In the genomic region with DNA sequence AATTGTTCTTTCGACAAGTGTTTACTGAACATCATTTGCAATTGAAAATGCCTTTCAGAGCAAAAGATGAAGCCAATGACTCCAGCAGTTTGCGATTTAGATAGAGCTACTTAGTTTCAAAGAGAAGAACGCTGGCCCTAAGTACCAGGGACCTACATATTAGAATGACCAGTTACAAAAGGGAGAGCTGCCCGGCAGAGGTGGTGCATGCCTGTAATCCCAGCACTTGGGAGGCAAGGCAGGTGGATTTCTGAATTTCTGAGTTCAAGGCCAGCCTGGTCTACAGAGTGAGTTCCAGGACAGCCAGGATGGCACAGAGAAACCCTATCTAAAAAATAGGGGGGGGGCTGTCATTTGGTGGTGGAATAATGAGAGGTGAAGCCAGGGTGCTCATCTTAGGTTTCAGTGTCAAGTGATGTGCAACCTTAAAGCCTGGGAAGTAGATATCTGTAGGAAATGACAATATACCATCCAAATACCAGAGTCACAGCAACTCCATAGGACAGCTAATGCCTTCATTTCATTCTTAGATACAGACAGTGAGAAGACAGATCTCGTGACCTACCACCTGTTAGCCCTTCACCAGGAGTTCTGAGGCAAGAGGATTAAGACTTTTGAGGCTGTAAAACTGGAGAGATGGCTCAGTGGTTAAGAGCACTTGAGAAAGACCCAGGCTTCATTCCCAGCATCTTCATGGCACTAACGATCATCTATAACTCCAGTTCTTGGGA, we compare ENCODE assay signal across 9 mouse cellular contexts. TPM values are rescaled to one million over a fixed set of nuclear protein-coding genes. Genes with fewer than 3 reads are reported as not detected.
DNase-seq lines count a peak whose midpoint lies in the region; ATAC-seq and TF ChIP-seq lines count a peak whose summit lies in the region.
"Had no signal": no experiment of that assay in that cellular context is flagged by ENCODE, and none has a peak within 500 bp of the region (broad histone marks: within the 10 kb centered on the region; RNA-seq: fewer than 3 reads in every experiment).

No protein-coding gene starts in this region.

- 40% methylated on average over 6 of the region's 6 CpGs for WGBS in forebrain, embryonic 14.5 days
- WGBS in limb, embryonic 13.5 days = 49% methylated on average over 6 of the region's 6 CpGs
- 51% methylated on average over 6 of the region's 6 CpGs for WGBS in neural tube, embryonic 15.5 days
- whole genome bisulfite sequencing in lung, postnatal 0 days = 50% methylated on average over 6 of the region's 6 CpGs

- peak overlapping the region; percentile 76 for H3K4me2 ChIP-seq in forebrain, embryonic 14.5 days (ENCODE audit: low read length)
- H3K4me2 ChIP-seq in limb, embryonic 13.5 days (replicated peaks) = peak overlapping the region; percentile 90
- peak overlapping the region; percentile 88 for H3K4me2 ChIP-seq in neural tube, embryonic 15.5 days
- H3K4me2 ChIP-seq in lung, postnatal 0 days (replicated peaks; ENCODE audit: low read depth, low read length) = no peak overlapping the region

- peak overlapping the region; percentile 93 for H3K27ac ChIP-seq in layer of hippocampus, adult 2 months
- H3K27ac ChIP-seq in forebrain, embryonic 14.5 days (ENCODE audit: low read depth, low read length) = peak overlapping the region; percentile 92; the same call in 1 of the 2 replicates
- no peak overlapping the region for H3K27ac ChIP-seq in limb, embryonic 13.5 days
- peak overlapping the region; percentile 95 for H3K27ac ChIP-seq in neural tube, embryonic 15.5 days (replicated peaks)
- no peak overlapping the region for H3K27ac ChIP-seq in lung, postnatal 0 days (ENCODE audit: low read length)

- H3K9me3 ChIP-seq in forebrain, embryonic 14.5 days (replicated peaks; ENCODE audit: control insufficient read depth, low read length) = no peaks in the 10 kb centered on the region
- H3K9me3 ChIP-seq in limb, embryonic 13.5 days = no peaks in the 10 kb centered on the region
- no peaks in the 10 kb centered on the region for H3K9me3 ChIP-seq in neural tube, embryonic 15.5 days (replicated peaks)
- H3K9me3 ChIP-seq in lung, postnatal 0 days (ENCODE audit: low read length) = no peaks in the 10 kb centered on the region

- ATAC-seq in forebrain, embryonic 14.5 days = no peak
- no peak for ATAC-seq in limb, embryonic 13.5 days (ENCODE audit: low FRiP score, low read depth)
- ATAC-seq in neural tube, embryonic 15.5 days (ENCODE audit: low FRiP score) = no peak
- ATAC-seq in lung, postnatal 0 days = no peak

- TF ChIP-seq EP300 in lung, postnatal 0 days (IDR thresholded peaks at IDR 0.05) = no peak

- TF ChIP-seq CTCF in layer of hippocampus, adult 2 months (conservative IDR thresholded peaks at IDR 0.05) = no peak
- TF ChIP-seq CTCF in lung, postnatal 0 days (IDR thresholded peaks at IDR 0.05) = no peak

- H3K36me3 ChIP-seq in forebrain, embryonic 14.5 days (ENCODE audit: control insufficient read depth, insufficient read depth, low read length) = no peaks in the 10 kb centered on the region
- no peaks in the 10 kb centered on the region for H3K36me3 ChIP-seq in limb, embryonic 13.5 days
- H3K36me3 ChIP-seq in neural tube, embryonic 15.5 days = no peaks in the 10 kb centered on the region
- no peaks in the 10 kb centered on the region for H3K36me3 ChIP-seq in lung, postnatal 0 days (ENCODE audit: insufficient read depth, low read length)

- DNase-seq in layer of hippocampus, adult 2 months (ENCODE audit: low spot score in 2 of 2) = no peak
- DNase-seq in layer of hippocampus, adult 9-11 months = no peak
- no peak for DNase-seq in forebrain, embryonic 14.5 days (ENCODE audit: low spot score)
- DNase-seq in thymus, postnatal 0 days (ENCODE audit: low spot score) = no peak
- DNase-seq in lung, postnatal 0 days (ENCODE audit: low spot score) = no peak
- DNase-seq in cerebellum, postnatal 25 days = no peak
- DNase-seq: heart, adult 18-20 months had no signal

- H3K27me3 ChIP-seq in forebrain, embryonic 14.5 days (replicated peaks; ENCODE audit: control insufficient read depth, insufficient read depth, low read length) = no peaks in the 10 kb centered on the region
- no peaks in the 10 kb centered on the region for H3K27me3 ChIP-seq in limb, embryonic 13.5 days
- H3K27me3 ChIP-seq in neural tube, embryonic 15.5 days (replicated peaks) = no peaks in the 10 kb centered on the region
- H3K27me3 ChIP-seq in lung, postnatal 0 days (replicated peaks; ENCODE audit: insufficient read depth, low read length) = no peaks in the 10 kb centered on the region

- peak overlapping the region; percentile 66 for H3K9ac ChIP-seq in forebrain, embryonic 14.5 days (ENCODE audit: low read length)
- H3K9ac ChIP-seq in limb, embryonic 13.5 days = no peak overlapping the region; the same call in 1 of the 2 replicates
- H3K9ac ChIP-seq in neural tube, embryonic 15.5 days (replicated peaks) = peak overlapping the region; percentile 95; the same call in 1 of the 2 replicates
- no peak overlapping the region for H3K9ac ChIP-seq in lung, postnatal 0 days (replicated peaks; ENCODE audit: low read depth)

- peaks cover 16% of the 10 kb centered on the region for H3K4me1 ChIP-seq in forebrain, embryonic 14.5 days (ENCODE audit: control insufficient read depth, insufficient read depth, low read length)
- H3K4me1 ChIP-seq in limb, embryonic 13.5 days = peaks cover 26% of the 10 kb centered on the region
- H3K4me1 ChIP-seq in neural tube, embryonic 15.5 days = peaks cover 36% of the 10 kb centered on the region
- no peaks in the 10 kb centered on the region for H3K4me1 ChIP-seq in lung, postnatal 0 days (ENCODE audit: insufficient read depth, low read depth, low read length)

- peak overlapping the region; percentile 93; the same call in 1 of the 2 replicates for H3K4me3 ChIP-seq in layer of hippocampus, adult 2 months
- peak overlapping the region; percentile 99 for H3K4me3 ChIP-seq in forebrain, embryonic 14.5 days (ENCODE audit: low read depth, low read length)
- H3K4me3 ChIP-seq in limb, embryonic 13.5 days = peak overlapping the region; percentile 99
- H3K4me3 ChIP-seq in neural tube, embryonic 15.5 days (replicated peaks) = peak overlapping the region; percentile 84
- H3K4me3 ChIP-seq in lung, postnatal 0 days (ENCODE audit: low read depth, low read length) = no peak overlapping the region

RNA-seq across cellular contexts. Expression of gene Grb2, which starts 1.6 kb away (rescaled TPM):
- 100 to 1,000 TPM; 182 to 198 TPM for total RNA-seq in layer of hippocampus, adult 2 months (2021)
- 108 and 113 TPM in 2 replicates for polyA plus RNA-seq in forebrain, embryonic 14.5 days (2014; fragmentation: Nextera tagmentation; extraction: Ambion mirVana)
- polyA plus RNA-seq in limb, embryonic 13.5 days (2015; fragmentation: Nextera tagmentation; extraction: Ambion mirVana) = 96.5 and 102 TPM in 2 replicates
- 192 and 194 TPM in 2 replicates for polyA plus RNA-seq in neural tube, embryonic 15.5 days (2015; fragmentation: Nextera tagmentation; extraction: Ambion mirVana)
- 143 and 144 TPM in 2 replicates for polyA plus RNA-seq in thymus, postnatal 0 days (2015; fragmentation: Nextera tagmentation; extraction: Ambion mirVana)
- polyA plus RNA-seq in lung, postnatal 0 days (2015; fragmentation: Nextera tagmentation; extraction: Ambion mirVana) = 62.8 and 75.9 TPM in 2 replicates

RNA-seq across cellular contexts. Expression of gene Tmem94, which starts 55.2 kb away (rescaled TPM):
- 10 to 100 TPM; 47.4 to 58.2 TPM for total RNA-seq in layer of hippocampus, adult 2 months (2021)
- 12.4 and 19.6 TPM in 2 replicates for polyA plus RNA-seq in forebrain, embryonic 14.5 days (2014; fragmentation: Nextera tagmentation; extraction: Ambion mirVana)
- polyA plus RNA-seq in limb, embryonic 13.5 days (2015; fragmentation: Nextera tagmentation; extraction: Ambion mirVana) = 22.7 and 31.9 TPM in 2 replicates
- polyA plus RNA-seq in neural tube, embryonic 15.5 days (2015; fragmentation: Nextera tagmentation; extraction: Ambion mirVana) = 20.3 and 21.2 TPM in 2 replicates
- 8.3 and 9.5 TPM in 2 replicates for polyA plus RNA-seq in thymus, postnatal 0 days (2015; fragmentation: Nextera tagmentation; extraction: Ambion mirVana)
- 17.0 and 19.4 TPM in 2 replicates for polyA plus RNA-seq in lung, postnatal 0 days (2015; fragmentation: Nextera tagmentation; extraction: Ambion mirVana)

Comparison
In these comparisons a context has a peak if more than half of its experiments do, and no peak if none do; other contexts are left out.
1. H3K27ac ChIP-seq: peak in layer of hippocampus, adult 2 months (single experiment), forebrain, embryonic 14.5 days (single experiment) and neural tube, embryonic 15.5 days (single experiment); none in limb, embryonic 13.5 days (single experiment) and lung, postnatal 0 days (single experiment).
2. H3K9ac ChIP-seq: peak in forebrain, embryonic 14.5 days (single experiment) and neural tube, embryonic 15.5 days (single experiment); none in limb, embryonic 13.5 days (single experiment) and lung, postnatal 0 days (single experiment).